Mouse (Mus musculus): ENCODE results near the gene Abhd12. TPM values are rescaled to one million over a fixed set of nuclear protein-coding genes. Genes with fewer than 3 reads are reported as not detected.

The Abhd12 gene
- polyA plus RNA-seq, 1 experiment from 2014 or later, result 65.8 TPM

GRCm38 (mm10) chr2:150874508-150874907 lies 30.0 kb downstream of the Abhd12 start:
- Histone ChIP-seq H3K4me3 (no peak overlapping the region), H3K4me2 (no peak overlapping the region), H3K9ac (no peak overlapping the region), H3K36me3 (ENCODE audit: poor library complexity, severe bottlenecking) (no peaks in the 10 kb centered on the region), H3K4me1 (no peaks in the 10 kb centered on the region), H3K27ac (no peak overlapping the region), H3K9me3 (replicated peaks) (no peaks in the 10 kb centered on the region), H3K27me3 (no peaks in the 10 kb centered on the region)
- no peak for ATAC-seq
- 98% methylated on average over 1 of the region's 1 CpGs for WGBS

- Histone ChIP-seq H3K4me1 (no peaks in the 10 kb centered on the region), H3K27ac (no peak overlapping the region), H3K27me3 (no peaks in the 10 kb centered on the region), H3K36me3 (ENCODE audit: poor library complexity, severe bottlenecking) (no peaks in the 10 kb centered on the region), H3K9me3 (replicated peaks) (no peaks in the 10 kb centered on the region), H3K4me2 (no peak overlapping the region), H3K9ac (no peak overlapping the region), H3K4me3 (no peak overlapping the region)
- 91% methylated on average over 1 of the region's 1 CpGs for WGBS
- ATAC-seq, result no peak
These were observed 35.1 kb downstream of the Abhd12 start for GRCm38 (mm10) chr2:150869446-150869845.

GRCm38 (mm10) chr2:150867021-150867420 lies 37.5 kb downstream of the Abhd12 start:
- no peaks in the 10 kb centered on the region for H3K27me3 ChIP-seq
- H3K9ac ChIP-seq, result no peak overlapping the region
- ATAC-seq, result no peak
- H3K27ac ChIP-seq, result no peak overlapping the region
- 95% methylated on average over 2 of the region's 2 CpGs for WGBS
- H3K36me3 ChIP-seq (ENCODE audit: poor library complexity, severe bottlenecking), result no peaks in the 10 kb centered on the region
- no peak overlapping the region for H3K4me3 ChIP-seq
- H3K4me2 ChIP-seq, result no peak overlapping the region
- H3K4me1 ChIP-seq, result no peaks in the 10 kb centered on the region
- H3K9me3 ChIP-seq (replicated peaks), result no peaks in the 10 kb centered on the region

- no peak overlapping the region for H3K4me2 ChIP-seq
- no peak overlapping the region for H3K4me3 ChIP-seq
- WGBS, result 92% methylated on average over 2 of the region's 2 CpGs
- no peak overlapping the region for H3K9ac ChIP-seq
- H3K36me3 ChIP-seq (ENCODE audit: poor library complexity, severe bottlenecking), result no peaks in the 10 kb centered on the region
- no peaks in the 10 kb centered on the region for H3K4me1 ChIP-seq
- H3K9me3 ChIP-seq (replicated peaks), result no peaks in the 10 kb centered on the region
- no peaks in the 10 kb centered on the region for H3K27me3 ChIP-seq
- H3K27ac ChIP-seq, result no peak overlapping the region
- ATAC-seq, result no peak
These were observed 43.4 kb downstream of the Abhd12 start for GRCm38 (mm10) chr2:150861128-150861527.

GRCm38 (mm10) chr2:150859709-150860470 lies 44.7 kb downstream of the Abhd12 start:
- Histone ChIP-seq H3K27me3 (no peaks in the 10 kb centered on the region), H3K36me3 (ENCODE audit: poor library complexity, severe bottlenecking) (no peaks in the 10 kb centered on the region), H3K9me3 (replicated peaks) (no peaks in the 10 kb centered on the region), H3K4me1 (peaks cover 4% of the 10 kb centered on the region), H3K27ac (no peak overlapping the region), H3K4me2 (no peak overlapping the region), H3K4me3 (no peak overlapping the region), H3K9ac (no peak overlapping the region)
- ATAC-seq, result no peak
- WGBS, result 78% methylated on average over 11 of the region's 11 CpGs

- H3K9me3 ChIP-seq (replicated peaks), result no peaks in the 10 kb centered on the region
- H3K36me3 ChIP-seq (ENCODE audit: poor library complexity, severe bottlenecking), result no peaks in the 10 kb centered on the region
- no peak overlapping the region for H3K27ac ChIP-seq
- peaks cover 7% of the 10 kb centered on the region for H3K4me1 ChIP-seq
- H3K9ac ChIP-seq, result no peak overlapping the region
- no peak overlapping the region for H3K4me3 ChIP-seq
- 92% methylated on average over 9 of the region's 9 CpGs for WGBS
- ATAC-seq, result no peak
- H3K27me3 ChIP-seq, result no peaks in the 10 kb centered on the region
- H3K4me2 ChIP-seq, result no peak overlapping the region
These were observed 45.6 kb downstream of the Abhd12 start for GRCm38 (mm10) chr2:150858724-150859487.

- peaks cover 7% of the 10 kb centered on the region for H3K4me1 ChIP-seq
- H3K4me2 ChIP-seq, result no peak overlapping the region
- H3K9ac ChIP-seq, result no peak overlapping the region
- no peaks in the 10 kb centered on the region for H3K27me3 ChIP-seq
- H3K4me3 ChIP-seq, result no peak overlapping the region
- H3K27ac ChIP-seq, result no peak overlapping the region
- no peaks in the 10 kb centered on the region for H3K9me3 ChIP-seq (replicated peaks)
- peaks cover 4% of the 10 kb centered on the region; the same call in 1 of the 2 replicates for H3K36me3 ChIP-seq (ENCODE audit: poor library complexity, severe bottlenecking)
- ATAC-seq, result 0 out of 2 replicates have a peak, but pooled peaks have one; percentile 16
These were observed 49.4 kb downstream of the Abhd12 start for GRCm38 (mm10) chr2:150855186-150855585.

- no peak overlapping the region for H3K4me2 ChIP-seq
- H3K9me3 ChIP-seq (replicated peaks), result no peaks in the 10 kb centered on the region
- no peak for ATAC-seq
- no peak overlapping the region for H3K4me3 ChIP-seq
- no peak overlapping the region for H3K9ac ChIP-seq
- H3K36me3 ChIP-seq (ENCODE audit: poor library complexity, severe bottlenecking), result peaks cover 8% of the 10 kb centered on the region; the same call in 1 of the 2 replicates
- peaks cover 18% of the 10 kb centered on the region for H3K4me1 ChIP-seq
- WGBS, result 85% methylated on average over 9 of the region's 9 CpGs
- no peak overlapping the region for H3K27ac ChIP-seq
- H3K27me3 ChIP-seq, result no peaks in the 10 kb centered on the region
These were observed 53.3 kb downstream of the Abhd12 start for GRCm38 (mm10) chr2:150851251-150851650.

GRCm38 (mm10) chr2:150847436-150847995 lies 57.0 kb downstream of the Abhd12 start:
- Histone ChIP-seq H3K9me3 (replicated peaks) (no peaks in the 10 kb centered on the region), H3K27ac (peak overlapping the region; percentile 61), H3K9ac (no peak overlapping the region), H3K36me3 (ENCODE audit: poor library complexity, severe bottlenecking) (peaks cover 17% of the 10 kb centered on the region), H3K27me3 (no peaks in the 10 kb centered on the region), H3K4me1 (peaks cover 19% of the 10 kb centered on the region; the same call in 1 of the 2 replicates), H3K4me3 (no peak overlapping the region), H3K4me2 (no peak overlapping the region)
- no peak for ATAC-seq
- WGBS, result 48% methylated on average over 8 of the region's 8 CpGs

- Histone ChIP-seq H3K4me2 (no peak overlapping the region), H3K27ac (no peak overlapping the region), H3K4me1 (peaks cover 19% of the 10 kb centered on the region; the same call in 1 of the 2 replicates), H3K36me3 (ENCODE audit: poor library complexity, severe bottlenecking) (peaks cover 13% of the 10 kb centered on the region; the same call in 1 of the 2 replicates), H3K9me3 (replicated peaks) (no peaks in the 10 kb centered on the region), H3K27me3 (no peaks in the 10 kb centered on the region), H3K4me3 (no peak overlapping the region), H3K9ac (no peak overlapping the region)
- ATAC-seq, result no peak
- 69% methylated on average over 1 of the region's 1 CpGs for WGBS
These were observed 59.7 kb downstream of the Abhd12 start for GRCm38 (mm10) chr2:150844798-150845197.

- H3K36me3 ChIP-seq (ENCODE audit: poor library complexity, severe bottlenecking), result peaks cover 35% of the 10 kb centered on the region
- 88% methylated on average over 7 of the region's 7 CpGs for WGBS
- peaks cover 9% of the 10 kb centered on the region; the same call in 1 of the 2 replicates for H3K4me1 ChIP-seq
- ATAC-seq, result no peak
- no peak overlapping the region for H3K9ac ChIP-seq
- no peak overlapping the region for H3K27ac ChIP-seq
- no peaks in the 10 kb centered on the region for H3K9me3 ChIP-seq (replicated peaks)
- no peak overlapping the region for H3K4me3 ChIP-seq
- no peak overlapping the region for H3K4me2 ChIP-seq
- no peaks in the 10 kb centered on the region for H3K27me3 ChIP-seq
These were observed 62.5 kb downstream of the Abhd12 start for GRCm38 (mm10) chr2:150842049-150842461.

GRCm38 (mm10) chr2:150841109-150841508 lies 63.4 kb downstream of the Abhd12 start:
- H3K4me3 ChIP-seq, result no peak overlapping the region
- H3K27me3 ChIP-seq, result no peaks in the 10 kb centered on the region
- no peak overlapping the region for H3K9ac ChIP-seq
- 63% methylated on average over 11 of the region's 11 CpGs for WGBS
- 0 out of 2 replicates have a peak, but pooled peaks cover 8% of the 10 kb centered on the region for H3K4me1 ChIP-seq
- peaks cover 37% of the 10 kb centered on the region for H3K36me3 ChIP-seq (ENCODE audit: poor library complexity, severe bottlenecking)
- H3K27ac ChIP-seq, result no peak overlapping the region
- H3K9me3 ChIP-seq (replicated peaks), result no peaks in the 10 kb centered on the region
- H3K4me2 ChIP-seq, result no peak overlapping the region
- ATAC-seq, result no peak

Measured in forebrain, embryonic 13.5 days (tissue).